Comparison of ENCODE assay signal across 9 mouse cellular contexts in genomic region chr2:25465816-25466635, GRCm38 (mm10). TPM values are rescaled to one million over a fixed set of nuclear protein-coding genes. Genes with fewer than 3 reads are reported as not detected.
DNase-seq lines count a peak whose midpoint lies in the region; ATAC-seq lines count a peak whose summit lies in the region.
"Had no signal": no experiment of that assay in that cellular context is flagged by ENCODE, and none has a peak within 500 bp of the region (broad histone marks: within the 10 kb centered on the region; RNA-seq: fewer than 3 reads in every experiment).

No protein-coding gene starts in this region.

- H3K27me3 ChIP-seq in hindbrain, embryonic 10.5 days (ENCODE audit: insufficient read depth, poor library complexity, severe bottlenecking): no peaks in the 10 kb centered on the region; the same call in 1 of the 2 replicates
- no peaks in the 10 kb centered on the region for H3K27me3 ChIP-seq in hindbrain, embryonic 14.5 days (ENCODE audit: control insufficient read depth, insufficient read depth, low read length)
- H3K27me3 ChIP-seq: hindbrain, embryonic 15.5 days had no signal

- H3K4me1 ChIP-seq in hindbrain, embryonic 10.5 days (replicated peaks): peaks cover 40% of the 10 kb centered on the region
- peaks cover 9% of the 10 kb centered on the region for H3K4me1 ChIP-seq in hindbrain, embryonic 14.5 days (replicated peaks; ENCODE audit: control insufficient read depth, insufficient read depth, low read length)

- DNase-seq in hindbrain, embryonic 10.5 days (ENCODE audit: low spot score): no peak
- DNase-seq in hindbrain, embryonic 14.5 days (ENCODE audit: low spot score): no peak
- DNase-seq in embryo, embryonic 10 days (ENCODE audit: low spot score): peak; percentile 20
- DNase-seq in lung, postnatal 25 days (ENCODE audit: low spot score): peak; percentile 34
- peak; percentile 30 to 51 for DNase-seq in spleen, postnatal 14 days (ENCODE audit: low spot score in 2 of 2)
- DNase-seq in adipocyte (ENCODE audit: low spot score): no peak
- DNase-seq in kidney, adult 11 months: no peak
- no peak for DNase-seq in heart, adult 8-10 months (ENCODE audit: low spot score)

- WGBS in hindbrain, embryonic 10.5 days: 58% methylated on average over 10 of the region's 10 CpGs
- WGBS in hindbrain, embryonic 14.5 days: 54% methylated on average over 10 of the region's 10 CpGs

- H3K9ac ChIP-seq in hindbrain, embryonic 14.5 days: no peak overlapping the region
- H3K9ac ChIP-seq: hindbrain, embryonic 15.5 days had no signal

- no peak overlapping the region for H3K4me2 ChIP-seq in hindbrain, embryonic 14.5 days (replicated peaks)
- H3K4me2 ChIP-seq: hindbrain, embryonic 15.5 days had no signal

- no peaks in the 10 kb centered on the region for H3K36me3 ChIP-seq in hindbrain, embryonic 10.5 days
- H3K36me3 ChIP-seq in hindbrain, embryonic 14.5 days (replicated peaks; ENCODE audit: control insufficient read depth, insufficient read depth): no peaks in the 10 kb centered on the region
- H3K36me3 ChIP-seq: hindbrain, embryonic 15.5 days had no signal

- H3K9me3 ChIP-seq in hindbrain, embryonic 10.5 days: peaks cover 4% of the 10 kb centered on the region; the same call in 1 of the 2 replicates
- H3K9me3 ChIP-seq in hindbrain, embryonic 14.5 days (ENCODE audit: control insufficient read depth, low read length): no peaks in the 10 kb centered on the region
- H3K9me3 ChIP-seq: hindbrain, embryonic 15.5 days had no signal

- H3K27ac ChIP-seq in hindbrain, embryonic 10.5 days: peak overlapping the region; percentile 18; the same call in 1 of the 2 replicates
- H3K27ac ChIP-seq in hindbrain, embryonic 14.5 days: no peak overlapping the region
- H3K27ac ChIP-seq: hindbrain, embryonic 15.5 days had no signal

- no peak for ATAC-seq in hindbrain, embryonic 14.5 days (ENCODE audit: low FRiP score)

- no peak overlapping the region for H3K4me3 ChIP-seq in hindbrain, embryonic 10.5 days
- H3K4me3 ChIP-seq in hindbrain, embryonic 14.5 days (replicated peaks; ENCODE audit: low read length): no peak overlapping the region
- H3K4me3 ChIP-seq: hindbrain, embryonic 15.5 days had no signal

RNA-seq across cellular contexts. Expression of gene Ptgds, which starts 3.8 kb away (rescaled TPM):
- polyA plus RNA-seq in hindbrain, embryonic 10.5 days (2016; fragmentation: Nextera tagmentation; extraction: Ambion mirVana): 0.49 and 1.7 TPM in 2 replicates
- polyA plus RNA-seq in hindbrain, embryonic 14.5 days (2014; fragmentation: Nextera tagmentation; extraction: Ambion mirVana): 230 and 390 TPM in 2 replicates
- total RNA-seq in heart, adult 8-10 months (2022): 1,000 to 10,000 TPM in 1 of 4 experiments, 100 to 1,000 TPM in 3; 350 to 1,004 (median 621) TPM

RNA-seq across cellular contexts. Expression of gene Paxx, which starts 5.1 kb away (rescaled TPM):
- 17.0 and 31.3 TPM in 2 replicates for polyA plus RNA-seq in hindbrain, embryonic 10.5 days (2016; fragmentation: Nextera tagmentation; extraction: Ambion mirVana)
- polyA plus RNA-seq in hindbrain, embryonic 14.5 days (2014; fragmentation: Nextera tagmentation; extraction: Ambion mirVana): 93.1 and 109 TPM in 2 replicates
- 10 to 100 TPM; 21.4 to 30.7 (median 23.3) TPM for total RNA-seq in heart, adult 8-10 months (2022)

RNA-seq across cellular contexts. Expression of gene Clic3, which starts 9.4 kb away (rescaled TPM):
- 0.90 and 1.2 TPM in 2 replicates for polyA plus RNA-seq in hindbrain, embryonic 10.5 days (2016; fragmentation: Nextera tagmentation; extraction: Ambion mirVana)
- 2.2 and 2.6 TPM in 2 replicates for polyA plus RNA-seq in hindbrain, embryonic 14.5 days (2014; fragmentation: Nextera tagmentation; extraction: Ambion mirVana)
- total RNA-seq in heart, adult 8-10 months (2022): 1 to 10 TPM; 1.3 to 3.6 (median 2.3) TPM

RNA-seq across cellular contexts. Expression of gene Lcn12, which starts 27.7 kb away (rescaled TPM):
- not detected in 2 replicates for polyA plus RNA-seq in hindbrain, embryonic 10.5 days (2016; fragmentation: Nextera tagmentation; extraction: Ambion mirVana)
- not detected in 2 replicates for polyA plus RNA-seq in hindbrain, embryonic 14.5 days (2014; fragmentation: Nextera tagmentation; extraction: Ambion mirVana)
- not detected for total RNA-seq in heart, adult 8-10 months (2022)
- polyA plus RNA-seq: hindbrain, embryonic 15.5 days had no signal

RNA-seq across cellular contexts. Expression of gene Fbxw5, which starts 34.5 kb away (rescaled TPM):
- 88.3 and 109 TPM in 2 replicates for polyA plus RNA-seq in hindbrain, embryonic 10.5 days (2016; fragmentation: Nextera tagmentation; extraction: Ambion mirVana)
- polyA plus RNA-seq in hindbrain, embryonic 14.5 days (2014; fragmentation: Nextera tagmentation; extraction: Ambion mirVana): 116 and 118 TPM in 2 replicates
- total RNA-seq in heart, adult 8-10 months (2022): 100 to 1,000 TPM in 1 of 4 experiments, 10 to 100 TPM in 3; 79.4 to 105 (median 88.7) TPM

Comparison
In these comparisons a context has a peak if more than half of its experiments do, and no peak if none do; other contexts are left out.
1. RNA of gene Ptgds, which starts 3.8 kb away (polyA plus RNA-seq): 230 to 390 TPM in hindbrain, embryonic 14.5 days; 0.49 to 1.7 TPM in hindbrain, embryonic 10.5 days; every median in the first group is over 10 times any median in the second.
2. DNase-seq: peak in embryo, embryonic 10 days (single experiment), lung, postnatal 25 days (single experiment) and spleen, postnatal 14 days (2 of 2); none in hindbrain, embryonic 10.5 days (single experiment), hindbrain, embryonic 14.5 days (single experiment), adipocyte (single experiment), kidney, adult 11 months (single experiment) and heart, adult 8-10 months (single experiment).